Mouse (Mus musculus) hindbrain, embryonic 14.5 days (tissue): Measurements from ENCODE around the gene Gfra1. TPM values are rescaled to one million over a fixed set of nuclear protein-coding genes. Genes with fewer than 3 reads are reported as not detected.

Experiments used
- ATAC-seq: fragments of 200-750 bp; cut with Nextera tagmentation; 2 replicates; pipeline ENCODE4 v1.8.0; 2017; ENCODE audit warnings: moderate number of reproducible peaks, mild to moderate bottlenecking, moderate TSS enrichment, moderate library complexity; ENCODE audit not compliant: low FRiP score
- DNase-seq: peaks from one replicate; pipeline ENCODE4 v3.0.0-alpha.2; 2015; ENCODE audit warnings: low spot score
- H3K27ac ChIP-seq: fragments of 300-500 bp; sonication (generic); 2 replicates; pipeline ENCODE4 v1.5.1; 2014; ENCODE audit warnings: mild to moderate bottlenecking, moderate library complexity
- H3K27me3 ChIP-seq: fragments of 300-500 bp; sonication (generic); 2 replicates; pipeline ENCODE4 v1.6.1; 2014; ENCODE audit warnings: mild to moderate bottlenecking, low read length, mixed read lengths; ENCODE audit not compliant: control insufficient read depth, insufficient read depth
- H3K36me3 ChIP-seq: fragments of 300-500 bp; sonication (generic); replicated peaks from 2 replicates; pipeline ENCODE4 v1.6.1; 2014; ENCODE audit not compliant: control insufficient read depth, insufficient read depth
- H3K4me1 ChIP-seq: fragments of 300-500 bp; sonication (generic); replicated peaks from 2 replicates; pipeline ENCODE4 v1.6.1; 2014; ENCODE audit warnings: antibody characterized with exemption, low read length, mixed read lengths; ENCODE audit not compliant: control insufficient read depth, insufficient read depth
- H3K4me2 ChIP-seq: fragments of 300-500 bp; sonication (generic); replicated peaks from 2 replicates; pipeline ENCODE4 v1.6.1; 2014; ENCODE audit warnings: mild to moderate bottlenecking, moderate library complexity
- H3K4me3 ChIP-seq: fragments of 300-500 bp; sonication (generic); replicated peaks from 2 replicates; pipeline ENCODE4 v1.5.1; 2014; ENCODE audit warnings: mild to moderate bottlenecking, low read length
- H3K9ac ChIP-seq: fragments of 300-500 bp; sonication (generic); 2 replicates; pipeline ENCODE4 v1.6.1; 2014
- H3K9me3 ChIP-seq: fragments of 300-500 bp; sonication (generic); 2 replicates; pipeline ENCODE4 v1.6.1; 2016; ENCODE audit warnings: low read length; ENCODE audit not compliant: control insufficient read depth
- WGBS: fragments of 180-500 bp; shearing (Covaris S2); extraction: QIAGEN DNeasy Blood & Tissue Kit; methylation state at CpG from one replicate; pipeline ENCODE4 v1.1.7; 2014; 5-methylcytosine and 5-hydroxymethylcytosine counted together
- polyA plus RNA-seq: library from polyadenylated mRNA; unstranded; fragments of >200 nt; fragmentation: Nextera tagmentation; extraction: Ambion mirVana; gene quantifications from 2 replicates; pipeline ENCODE4 v1.2.1, GENCODE M21; 2014

Gene Gfra1
- polyA plus RNA-seq, 1 experiment from 2014 or later = 46.0 TPM

- 26% methylated on average over 12 of the region's 12 CpGs for WGBS
- peak; percentile 50 for DNase-seq
These were observed 145.1 kb downstream of the Gfra1 start for GRCm38 (mm10) chr19:58310334-58311315.

GRCm38 (mm10) chr19:58309620-58310275, 146.0 kb downstream of the Gfra1 start:
- H3K27me3 ChIP-seq = no peaks in the 10 kb centered on the region
- no peak for DNase-seq
- no peak overlapping the region for H3K4me2 ChIP-seq
- no peaks in the 10 kb centered on the region for H3K36me3 ChIP-seq
- H3K27ac ChIP-seq = peak overlapping the region; percentile 82
- WGBS = 40% methylated on average over 14 of the region's 14 CpGs
- H3K9me3 ChIP-seq = peaks cover 13% of the 10 kb centered on the region
- H3K4me3 ChIP-seq = no peak overlapping the region
- no peak overlapping the region; the same call in 1 of the 2 replicates for H3K9ac ChIP-seq
- ATAC-seq = 0 out of 2 replicates have a peak, but pooled peaks have one; percentile 46
- H3K4me1 ChIP-seq = peaks cover 21% of the 10 kb centered on the region

More at GRCm38 (mm10) chr19:58310334-58311315, 145.1 kb downstream of the Gfra1 start:
- no peaks in the 10 kb centered on the region for H3K27me3 ChIP-seq
- peak overlapping the region; percentile 82 for H3K27ac ChIP-seq
- H3K9ac ChIP-seq = peak overlapping the region; percentile 16; the same call in 1 of the 2 replicates
- H3K36me3 ChIP-seq = no peaks in the 10 kb centered on the region
- no peak; the same call in 1 of the 2 replicates for ATAC-seq
- peaks cover 13% of the 10 kb centered on the region for H3K9me3 ChIP-seq
- H3K4me3 ChIP-seq = no peak overlapping the region
- H3K4me1 ChIP-seq = peaks cover 21% of the 10 kb centered on the region
- H3K4me2 ChIP-seq = no peak overlapping the region

- no peaks in the 10 kb centered on the region for H3K36me3 ChIP-seq
- no peak overlapping the region for H3K4me2 ChIP-seq
- 0 out of 2 replicates have a peak, but pooled peaks cover 4% of the 10 kb centered on the region for H3K9me3 ChIP-seq
- 79% methylated on average over 7 of the region's 7 CpGs for WGBS
- DNase-seq (no peak), ATAC-seq (no peak)
- H3K9ac ChIP-seq = no peak overlapping the region
- H3K27me3 ChIP-seq = no peaks in the 10 kb centered on the region
- no peak overlapping the region; the same call in 1 of the 2 replicates for H3K27ac ChIP-seq
- H3K4me1 ChIP-seq = peaks cover 1% of the 10 kb centered on the region; the same call in 1 of the 2 replicates
- H3K4me3 ChIP-seq = no peak overlapping the region
These were observed 154.6 kb downstream of the Gfra1 start for GRCm38 (mm10) chr19:58301105-58301504.

GRCm38 (mm10) chr19:58297926-58298325, 157.8 kb downstream of the Gfra1 start:
- Histone ChIP-seq H3K27me3 (no peaks in the 10 kb centered on the region), H3K4me1 (peaks cover 6% of the 10 kb centered on the region; the same call in 1 of the 2 replicates), H3K9ac (no peak overlapping the region), H3K9me3 (no peaks in the 10 kb centered on the region), H3K4me2 (no peak overlapping the region), H3K4me3 (no peak overlapping the region), H3K27ac (no peak overlapping the region), H3K36me3 (no peaks in the 10 kb centered on the region)
- no peak for DNase-seq
- 84% methylated on average over 2 of the region's 2 CpGs for WGBS
- no peak for ATAC-seq

GRCm38 (mm10) chr19:58296842-58297190, 158.9 kb downstream of the Gfra1 start:
- DNase-seq (no peak), ATAC-seq (no peak)
- H3K9ac ChIP-seq = no peak overlapping the region
- H3K4me2 ChIP-seq = no peak overlapping the region
- H3K36me3 ChIP-seq = no peaks in the 10 kb centered on the region
- 67% methylated on average over 7 of the region's 7 CpGs for WGBS
- H3K9me3 ChIP-seq = no peaks in the 10 kb centered on the region
- H3K27me3 ChIP-seq = no peaks in the 10 kb centered on the region
- peaks cover 6% of the 10 kb centered on the region; the same call in 1 of the 2 replicates for H3K4me1 ChIP-seq
- H3K4me3 ChIP-seq = no peak overlapping the region
- no peak overlapping the region for H3K27ac ChIP-seq

GRCm38 (mm10) chr19:58295986-58296841, 159.5 kb downstream of the Gfra1 start:
- WGBS = 80% methylated on average over 14 of the region's 14 CpGs
- 0 out of 2 replicates have a peak overlapping the region, but pooled peaks have one; percentile 14 for H3K27ac ChIP-seq
- no peaks in the 10 kb centered on the region for H3K9me3 ChIP-seq
- H3K27me3 ChIP-seq = no peaks in the 10 kb centered on the region
- no peaks in the 10 kb centered on the region for H3K36me3 ChIP-seq
- peaks cover 6% of the 10 kb centered on the region; the same call in 1 of the 2 replicates for H3K4me1 ChIP-seq
- H3K4me3 ChIP-seq = no peak overlapping the region
- DNase-seq (no peak), ATAC-seq (peak; percentile 27; the same call in 1 of the 2 replicates)
- H3K9ac ChIP-seq = no peak overlapping the region
- no peak overlapping the region for H3K4me2 ChIP-seq

- Histone ChIP-seq H3K4me2 (no peak overlapping the region), H3K27me3 (no peaks in the 10 kb centered on the region), H3K36me3 (no peaks in the 10 kb centered on the region), H3K4me1 (no peaks in the 10 kb centered on the region), H3K9ac (no peak overlapping the region), H3K4me3 (no peak overlapping the region), H3K9me3 (no peaks in the 10 kb centered on the region), H3K27ac (no peak overlapping the region)
- 82% methylated on average over 6 of the region's 6 CpGs for WGBS
- DNase-seq = no peak
- no peak for ATAC-seq
These were observed 167.6 kb downstream of the Gfra1 start for GRCm38 (mm10) chr19:58288145-58288544.

GRCm38 (mm10) chr19:58275281-58275680, 180.4 kb downstream of the Gfra1 start:
- H3K27me3 ChIP-seq = no peaks in the 10 kb centered on the region
- H3K4me3 ChIP-seq = no peak overlapping the region
- H3K4me2 ChIP-seq = no peak overlapping the region
- no peaks in the 10 kb centered on the region for H3K4me1 ChIP-seq
- no peak for ATAC-seq
- no peaks in the 10 kb centered on the region for H3K9me3 ChIP-seq
- H3K9ac ChIP-seq = no peak overlapping the region
- DNase-seq = no peak
- no peaks in the 10 kb centered on the region for H3K36me3 ChIP-seq
- no peak overlapping the region for H3K27ac ChIP-seq
- 53% methylated on average over 9 of the region's 9 CpGs for WGBS
